Comparison of ENCODE assay signal across 16 mouse cellular contexts in genomic region chr16:66117930-66118329, GRCm38 (mm10).
"Had no signal": no experiment of that assay in that cellular context is flagged by ENCODE, and none has a peak within 500 bp of the region (broad histone marks: within the 10 kb centered on the region; RNA-seq: fewer than 3 reads in every experiment).

No protein-coding gene starts in this region.

- H3K36me3 ChIP-seq: neural tube, embryonic 13.5 days; neural tube, embryonic 15.5 days; stomach, embryonic 15.5 days had no signal

- H3K27ac ChIP-seq: neural tube, embryonic 13.5 days; neural tube, embryonic 15.5 days; stomach, embryonic 15.5 days; stomach, postnatal 0 days had no signal

- H3K4me1 ChIP-seq: neural tube, embryonic 13.5 days; neural tube, embryonic 15.5 days; stomach, embryonic 15.5 days had no signal

- DNase-seq: retina, postnatal 1 day; right cerebral cortex, adult 18-20 months; right cerebral cortex, postnatal 14 days; right cerebral cortex, postnatal 25 days; right cerebral cortex, postnatal 4 days; spleen, adult 18-20 months; thymus, adult 18-20 months; thymus, adult 2 months; thymus, postnatal 14 days; thymus, postnatal 25 days; thymus, postnatal 36 days; thymus, postnatal 4 days had no signal

- H3K4me3 ChIP-seq: neural tube, embryonic 13.5 days; neural tube, embryonic 15.5 days; stomach, embryonic 15.5 days had no signal

- H3K9me3 ChIP-seq: neural tube, embryonic 13.5 days; neural tube, embryonic 15.5 days; stomach, embryonic 15.5 days had no signal

- H3K9ac ChIP-seq: neural tube, embryonic 13.5 days; neural tube, embryonic 15.5 days; stomach, embryonic 15.5 days had no signal

- H3K27me3 ChIP-seq: neural tube, embryonic 13.5 days; neural tube, embryonic 15.5 days; stomach, embryonic 15.5 days had no signal
